Mouse (Mus musculus) testis, adult 2 months (tissue): ENCODE data around the gene Myrf.

Source experiments
- CTCF ChIP-seq: fragments of 200-500 bp; IDR thresholded peaks from 2 replicates; pipeline ENCODE4 v1.5.1; 2012; ENCODE audit warnings: low read depth, mild to moderate bottlenecking, inconsistent platforms, low read length, moderate library complexity; ENCODE audit not compliant: control insufficient read depth, insufficient read depth, insufficient replicate concordance
- POLR2A ChIP-seq: fragments of 200-500 bp; IDR thresholded peaks from 2 replicates; pipeline ENCODE4 v1.6.1; 2012; ENCODE audit warnings: low read depth, mild to moderate bottlenecking, inconsistent platforms, low read length, moderate library complexity; ENCODE audit not compliant: control insufficient read depth

DNA sequence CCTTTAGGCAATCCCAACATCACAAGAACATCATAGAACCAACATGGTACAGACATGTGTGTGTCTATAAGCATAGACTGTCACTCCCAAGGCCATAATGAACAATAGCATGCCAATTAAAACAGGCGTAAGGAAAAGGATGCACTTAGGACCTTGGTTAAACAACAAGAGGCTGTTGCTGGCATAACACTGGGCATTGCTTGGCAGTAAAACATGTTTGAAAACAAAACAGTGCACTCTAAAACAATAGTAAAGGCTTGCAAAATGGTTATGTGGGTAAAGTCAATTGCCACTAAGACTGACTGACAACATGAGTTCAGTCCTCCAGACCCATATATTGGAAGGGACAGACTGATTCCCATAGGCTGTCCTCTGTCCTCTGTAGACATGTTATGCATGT, 72.6 kb downstream of the Myrf start:
- no peak for TF ChIP-seq CTCF
- TF ChIP-seq POLR2A: no peak
